Mouse (Mus musculus) gastrocnemius, postnatal 25 days (tissue): ENCODE data around the gene Ltn1. TPM values are rescaled to one million over a fixed set of nuclear protein-coding genes. Genes with fewer than 3 reads are reported as not detected.
A peak's percentile ranks its signal among the peaks of the same experiment; 100 is the strongest.

Source experiments
- DNase-seq: peaks from one replicate; pipeline ENCODE4 v3.0.0; 2022
- total RNA-seq, 2 experiments: library from RNA; stranded (reverse); gene quantifications; 1 replicate in 1 of 2; 2 replicates in 1 of 2; pipeline ENCODE4 v1.2.3; 2021

Ltn1 gene
- total RNA-seq, 2 experiments from 2014 or later: 21.2 to 23.0 TPM

GRCm38 (mm10) chr16:87393813-87394548 is 38.4 kb downstream of the Ltn1 start:
- DNase-seq: peak; percentile 16

- DNase-seq: no peak
Measured at GRCm38 (mm10) chr16:87387444-87387977, 44.9 kb downstream of the Ltn1 start.

- DNase-seq: no peak
Measured at GRCm38 (mm10) chr16:87384366-87384765, 48.0 kb downstream of the Ltn1 start.

GRCm38 (mm10) chr16:87382996-87383395 is 49.4 kb downstream of the Ltn1 start:
- no peak for DNase-seq

GRCm38 (mm10) chr16:87366445-87366844 is 66.0 kb downstream of the Ltn1 start:
- no peak for DNase-seq

- DNase-seq: no peak
Measured at GRCm38 (mm10) chr16:87366035-87366434, 66.4 kb downstream of the Ltn1 start.

GRCm38 (mm10) chr16:87364231-87364630 is 68.2 kb downstream of the Ltn1 start:
- no peak for DNase-seq

GRCm38 (mm10) chr16:87360096-87360495 is 72.3 kb downstream of the Ltn1 start:
- DNase-seq: no peak

GRCm38 (mm10) chr16:87354748-87355147 is 77.7 kb downstream of the Ltn1 start:
- no peak for DNase-seq

GRCm38 (mm10) chr16:87354075-87354583 is 78.3 kb downstream of the Ltn1 start, which contains the start of gene N6amt1:
Gene N6amt1, plus strand, starts transcription at chr16:87354185.
- peak; percentile 89 for DNase-seq

- DNase-seq: no peak
Measured at GRCm38 (mm10) chr16:87353605-87354004, 78.8 kb downstream of the Ltn1 start.

GRCm38 (mm10) chr16:87351386-87352105 is 80.9 kb downstream of the Ltn1 start:
- no peak for DNase-seq

- no peak for DNase-seq
Measured at GRCm38 (mm10) chr16:87348133-87348532, 84.3 kb downstream of the Ltn1 start.

GRCm38 (mm10) chr16:87341043-87341572 is 91.3 kb downstream of the Ltn1 start:
- no peak for DNase-seq

GRCm38 (mm10) chr16:87334756-87335155 is 97.7 kb downstream of the Ltn1 start:
- DNase-seq: no peak

GRCm38 (mm10) chr16:87329986-87330385 is 102.4 kb downstream of the Ltn1 start:
- peak; percentile 20 for DNase-seq

Other genes starting within 250 kb of the Ltn1 start
- 1 to 10 TPM; 6.6 to 7.1 TPM for gene N6amt1, start 78.4 kb downstream of the Ltn1 start, total RNA-seq
- 1 to 10 TPM; 3.6 to 3.9 TPM for gene Rwdd2b, start 8.0 kb upstream of the Ltn1 start, total RNA-seq
- gene Usp16, start 22.1 kb upstream of the Ltn1 start, total RNA-seq: 10 to 100 TPM; 38.3 to 47.5 TPM
- 100 to 1,000 TPM; 111 to 117 TPM for gene Cct8, start 63.3 kb upstream of the Ltn1 start, total RNA-seq
- 10 to 100 TPM; 11.5 to 17.4 TPM for gene Map3k7cl, start 120.7 kb upstream of the Ltn1 start, total RNA-seq